Mouse (Mus musculus) splenic B cell, adult 2 months (primary cell): ENCODE measurements at regions not wholly inside any gene's neighbourhood (a gene's known extent, or its start where the extent isn't known, plus 50 kb on each side); places are given as distances from the start of the nearest gene placed in this dataset.

Source experiments
- DNase-seq: peaks from one replicate; pipeline ENCODE4 v3.0.0-alpha.2; 2011; ENCODE audit warnings: low read depth, low spot score
- H3K27me3 ChIP-seq: 2 replicates; pipeline ENCODE4 v1.6.1; 2012; ENCODE audit warnings: mild to moderate bottlenecking, low read length, moderate library complexity, mixed read lengths; ENCODE audit not compliant: control insufficient read depth, poor library complexity, insufficient read depth, severe bottlenecking
- H3K36me3 ChIP-seq: 2 replicates; pipeline ENCODE4 v1.6.1; 2012; ENCODE audit warnings: mild to moderate bottlenecking, low read length, moderate library complexity, mixed read lengths; ENCODE audit not compliant: control insufficient read depth, poor library complexity, insufficient read depth, severe bottlenecking

- peak; percentile 79 for DNase-seq
- no peaks in the 10 kb centered on the region for H3K36me3 ChIP-seq
- no peaks in the 10 kb centered on the region for H3K27me3 ChIP-seq
Observed at GRCm38 (mm10) chr15:62106518-62106975, 1183.7 kb upstream of the A1bg start.

DNA sequence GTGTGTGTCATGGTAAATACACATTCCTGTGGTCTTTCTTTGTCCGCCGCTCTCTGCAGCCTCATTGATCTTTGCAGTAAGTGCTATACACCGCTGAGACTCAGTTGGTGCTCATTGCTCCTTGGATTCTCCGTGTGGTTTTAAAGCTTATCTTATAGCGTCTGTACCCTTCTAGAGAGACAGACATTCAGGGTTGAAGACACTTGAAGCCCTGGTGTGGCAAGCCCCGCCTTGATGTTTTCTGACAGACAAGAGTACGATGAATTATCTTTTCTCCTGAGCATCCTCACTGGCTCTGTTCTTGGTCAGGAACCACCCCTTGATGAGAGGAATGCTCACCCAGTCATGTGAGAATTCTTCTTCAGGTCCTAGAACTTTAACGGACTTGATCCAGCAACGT lies 1182.7 kb upstream of the A1bg start:
- no peak for DNase-seq
- H3K27me3 ChIP-seq: no peaks in the 10 kb centered on the region
- H3K36me3 ChIP-seq: no peaks in the 10 kb centered on the region

- H3K36me3 ChIP-seq: no peaks in the 10 kb centered on the region
- peak; percentile 38 for DNase-seq
- no peaks in the 10 kb centered on the region for H3K27me3 ChIP-seq
Observed at GRCm38 (mm10) chr15:62104653-62105052, 1181.8 kb upstream of the A1bg start.

DNA sequence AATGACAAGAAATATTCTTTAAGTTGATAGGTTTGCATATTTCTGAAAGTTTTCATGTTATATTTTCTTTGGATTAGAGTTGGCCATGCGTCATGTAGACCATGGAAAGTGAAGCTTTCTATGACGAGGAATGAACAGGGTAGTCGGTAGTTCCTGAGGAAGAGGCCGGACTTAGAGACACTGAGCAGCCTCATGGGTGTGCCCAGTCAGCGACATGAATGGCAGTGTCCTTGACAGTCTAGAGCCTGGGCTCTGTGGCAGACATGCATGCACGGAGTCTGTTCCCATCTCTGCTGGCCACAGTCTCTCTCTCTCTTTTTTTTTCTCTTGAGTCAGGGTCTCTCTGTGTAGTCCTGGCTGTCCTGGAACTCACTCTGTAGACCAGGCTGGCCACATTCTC lies 1176.9 kb upstream of the A1bg start:
- no peak for DNase-seq
- no peaks in the 10 kb centered on the region for H3K36me3 ChIP-seq
- no peaks in the 10 kb centered on the region for H3K27me3 ChIP-seq

DNA sequence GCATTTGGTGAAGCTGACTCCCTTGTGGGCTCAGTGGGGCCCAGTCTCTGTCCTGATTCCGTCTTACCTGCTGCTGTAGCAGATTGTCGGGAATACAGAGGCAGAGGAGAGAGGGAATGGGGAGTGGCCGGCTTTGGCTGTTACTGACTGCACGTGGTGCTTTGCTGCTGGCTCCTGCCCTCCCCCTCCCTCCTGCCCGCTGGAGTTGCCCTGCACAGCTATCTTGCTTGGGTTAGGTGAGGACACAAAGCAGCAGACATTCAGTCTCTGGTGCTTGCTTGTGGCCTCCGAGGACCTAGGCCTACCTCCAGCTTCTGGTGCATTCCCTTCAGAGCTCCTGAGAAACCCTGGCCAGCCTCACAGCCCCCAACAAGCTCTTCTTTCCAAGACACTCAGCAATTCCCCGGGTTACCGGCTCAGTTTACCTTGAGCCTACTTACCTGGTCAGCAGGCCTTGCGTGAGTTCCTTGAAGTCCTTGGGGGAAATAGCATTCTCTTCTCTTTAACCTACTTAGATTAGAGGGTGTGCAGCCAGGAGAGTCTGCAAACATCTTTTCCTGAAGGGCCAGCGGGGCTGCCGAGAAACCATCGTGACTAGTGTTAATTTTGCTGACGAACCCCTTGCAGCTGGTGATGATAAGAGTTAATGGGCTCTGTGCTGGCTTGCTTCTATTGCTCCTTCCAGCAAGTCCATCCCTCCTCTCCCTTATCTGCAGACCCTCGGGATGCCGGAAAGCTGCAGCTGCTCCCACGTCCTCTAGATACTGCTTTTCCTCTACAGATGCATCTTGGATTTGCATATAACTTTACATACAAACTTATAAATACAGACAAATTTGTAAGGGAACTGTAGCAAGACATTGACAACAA lies 1176.2 kb upstream of the A1bg start:
- Histone ChIP-seq H3K36me3 (no peaks in the 10 kb centered on the region), H3K27me3 (no peaks in the 10 kb centered on the region)
- DNase-seq: no peak

DNA sequence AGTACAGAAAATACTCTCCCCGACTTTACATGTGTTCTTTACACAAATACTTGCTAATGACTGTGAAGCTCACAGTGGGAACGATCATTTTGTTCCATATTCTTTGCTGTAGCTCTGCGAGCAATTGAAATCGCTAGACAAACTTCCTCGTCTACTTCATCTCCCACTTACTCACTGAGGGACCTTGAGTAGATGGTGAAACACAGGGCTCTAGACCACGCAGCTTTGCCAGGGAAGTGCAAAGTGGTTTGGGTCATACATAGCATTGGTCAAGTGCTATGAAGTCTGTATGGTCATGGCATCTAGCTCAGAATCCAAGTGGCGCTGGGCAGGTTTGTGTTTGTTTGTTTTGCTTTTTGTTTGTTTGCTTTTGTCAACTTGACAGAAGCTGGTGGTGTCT lies 1174.0 kb upstream of the A1bg start:
- no peak for DNase-seq
- Histone ChIP-seq H3K36me3 (no peaks in the 10 kb centered on the region), H3K27me3 (no peaks in the 10 kb centered on the region)

- no peak for DNase-seq
- Histone ChIP-seq H3K36me3 (no peaks in the 10 kb centered on the region), H3K27me3 (no peaks in the 10 kb centered on the region)
Observed at GRCm38 (mm10) chr15:62095198-62095597, 1172.4 kb upstream of the A1bg start.

DNA sequence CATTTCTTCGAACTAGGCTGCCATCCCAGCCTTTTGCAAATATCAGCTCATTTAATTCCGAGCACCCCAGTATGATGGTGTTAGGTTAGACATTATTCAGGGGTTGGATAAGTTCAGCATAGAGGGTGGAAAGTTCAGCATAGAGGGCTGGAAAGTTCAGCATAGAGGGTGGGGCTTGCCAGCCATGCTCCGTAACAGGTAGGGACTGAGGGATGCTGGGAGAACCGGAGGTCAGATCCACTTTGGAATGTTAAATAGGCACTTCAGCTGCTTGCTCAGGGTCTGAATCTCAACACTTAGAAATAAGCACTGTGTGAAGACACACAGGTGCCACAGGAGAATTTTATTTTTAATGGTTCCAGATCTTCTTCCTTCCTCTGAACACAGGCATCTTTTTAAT lies 1170.9 kb upstream of the A1bg start:
- no peak for DNase-seq
- H3K36me3 ChIP-seq: no peaks in the 10 kb centered on the region
- no peaks in the 10 kb centered on the region for H3K27me3 ChIP-seq

DNA sequence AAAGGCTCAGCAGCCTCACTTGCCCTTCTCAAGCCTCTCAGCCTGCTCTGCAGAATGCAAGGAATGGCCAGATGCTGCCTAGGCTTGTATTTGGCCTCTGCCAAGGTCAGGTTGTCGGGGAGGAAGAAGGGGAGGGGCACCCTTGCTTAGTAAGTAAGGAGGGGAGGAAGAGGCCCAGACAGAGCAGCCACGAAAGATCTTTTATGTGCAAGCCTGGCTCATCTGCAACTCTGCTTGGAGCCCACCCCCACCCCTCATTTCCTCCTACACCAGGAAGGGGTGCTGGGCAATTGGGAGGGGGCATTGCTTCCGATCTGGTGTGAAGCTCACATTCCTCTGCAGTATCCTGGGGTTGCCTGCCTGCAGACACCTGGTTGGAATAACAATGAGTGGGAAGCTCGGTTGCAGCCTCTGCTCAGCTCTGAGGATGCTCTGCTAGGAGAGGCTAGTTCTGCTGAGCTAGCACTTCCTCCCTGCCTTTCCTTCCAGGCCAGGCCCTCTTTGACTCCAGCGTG lies 1169.9 kb upstream of the A1bg start:
- peak; percentile 11 for DNase-seq
- no peaks in the 10 kb centered on the region for H3K36me3 ChIP-seq
- no peaks in the 10 kb centered on the region for H3K27me3 ChIP-seq

DNA sequence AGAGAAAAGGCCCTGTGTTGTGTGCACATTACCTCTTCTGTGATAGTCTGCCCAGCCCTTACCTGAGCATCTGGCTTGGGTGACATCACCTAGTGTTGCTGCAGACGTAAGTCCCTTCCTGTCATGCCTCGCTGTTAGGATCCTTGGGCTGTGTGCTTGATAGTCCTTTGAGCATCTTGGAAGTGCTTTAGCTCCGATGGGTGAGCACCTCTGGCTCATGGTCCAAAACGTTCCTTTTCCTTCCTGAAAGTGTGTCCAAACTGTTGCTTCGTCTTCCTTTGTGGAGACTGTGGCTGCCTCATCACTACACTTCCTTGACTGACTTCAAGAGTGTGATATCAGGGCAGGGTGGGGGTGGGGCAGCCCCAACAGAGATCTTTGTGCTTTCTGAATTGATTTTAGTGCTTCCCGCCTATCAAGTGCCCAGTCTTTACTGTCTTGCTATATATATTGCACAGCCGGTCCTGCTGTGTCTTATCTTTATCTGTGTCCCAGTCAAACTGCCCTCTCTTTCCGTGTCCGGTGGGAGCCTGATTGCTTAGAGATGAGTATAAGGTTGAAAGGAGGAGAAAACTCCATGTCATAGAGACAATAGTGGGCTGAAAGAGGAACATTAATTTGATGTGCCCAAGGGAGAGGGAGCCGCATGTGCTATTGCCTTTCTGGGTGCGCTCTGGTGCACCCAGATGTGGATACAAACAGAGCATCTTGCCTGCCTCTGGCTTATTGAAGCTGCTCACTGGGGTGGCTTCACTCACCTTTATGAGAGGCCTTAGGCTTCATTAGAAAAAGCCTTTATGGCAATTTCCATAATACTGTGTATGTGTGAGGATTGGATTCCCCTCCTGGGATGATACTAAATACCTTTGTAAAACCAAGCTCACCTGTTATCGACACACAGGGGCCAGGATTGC lies 1169.2 kb upstream of the A1bg start:
- Histone ChIP-seq H3K36me3 (no peaks in the 10 kb centered on the region), H3K27me3 (no peaks in the 10 kb centered on the region)
- DNase-seq: peak; percentile 13

DNA sequence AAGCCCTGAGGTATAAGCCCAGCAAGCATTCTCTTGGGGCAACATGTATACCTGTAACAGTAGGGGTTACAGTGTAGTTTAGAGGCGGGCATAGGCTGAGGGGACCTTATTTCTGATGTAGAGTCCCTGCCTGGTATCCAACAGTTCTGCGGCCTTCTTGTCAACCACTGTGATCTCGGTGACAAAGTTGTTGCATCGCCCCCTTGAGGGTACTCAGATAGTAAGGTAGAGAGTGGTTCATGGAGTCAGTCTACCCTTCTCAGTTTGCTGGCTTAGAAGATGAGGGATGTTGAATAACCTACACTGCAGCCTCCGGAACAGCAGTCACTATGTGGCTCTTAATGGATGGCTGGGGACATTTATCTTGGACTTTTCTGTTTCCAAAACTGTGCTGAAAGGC lies 1168.3 kb upstream of the A1bg start:
- DNase-seq: no peak
- Histone ChIP-seq H3K36me3 (no peaks in the 10 kb centered on the region), H3K27me3 (no peaks in the 10 kb centered on the region)

GRCm38 (mm10) chr15:62088341-62088740 lies 1165.5 kb upstream of the A1bg start:
- no peaks in the 10 kb centered on the region for H3K36me3 ChIP-seq
- no peak for DNase-seq
- no peaks in the 10 kb centered on the region for H3K27me3 ChIP-seq

GRCm38 (mm10) chr15:62087755-62088154 lies 1164.9 kb upstream of the A1bg start:
- no peaks in the 10 kb centered on the region for H3K27me3 ChIP-seq

GRCm38 (mm10) chr15:62086037-62086436 lies 1163.2 kb upstream of the A1bg start:
- H3K27me3 ChIP-seq: no peaks in the 10 kb centered on the region
- DNase-seq: no peak
- no peaks in the 10 kb centered on the region for H3K36me3 ChIP-seq

More at GRCm38 (mm10) chr15:62087755-62088154, 1164.9 kb upstream of the A1bg start:
- DNase-seq: no peak
- H3K36me3 ChIP-seq: no peaks in the 10 kb centered on the region

- no peaks in the 10 kb centered on the region for H3K36me3 ChIP-seq
- H3K27me3 ChIP-seq: no peaks in the 10 kb centered on the region
- no peak for DNase-seq
Observed at GRCm38 (mm10) chr15:62083347-62083746, 1160.5 kb upstream of the A1bg start.
